Mouse (Mus musculus): ENCODE results near the gene 6030468B19Rik. TPM values are rescaled to one million over a fixed set of nuclear protein-coding genes. Genes with fewer than 3 reads are reported as not detected.
"Not testable (repeated sequence)": the region's sequence is repeated elsewhere in the genome, so short reads cannot be mapped to it uniquely, and the experiment has no call there.

The 6030468B19Rik gene
- polyA plus RNA-seq, 2 experiments from 2014 or later: 1.3 to 1.9 TPM

DNA sequence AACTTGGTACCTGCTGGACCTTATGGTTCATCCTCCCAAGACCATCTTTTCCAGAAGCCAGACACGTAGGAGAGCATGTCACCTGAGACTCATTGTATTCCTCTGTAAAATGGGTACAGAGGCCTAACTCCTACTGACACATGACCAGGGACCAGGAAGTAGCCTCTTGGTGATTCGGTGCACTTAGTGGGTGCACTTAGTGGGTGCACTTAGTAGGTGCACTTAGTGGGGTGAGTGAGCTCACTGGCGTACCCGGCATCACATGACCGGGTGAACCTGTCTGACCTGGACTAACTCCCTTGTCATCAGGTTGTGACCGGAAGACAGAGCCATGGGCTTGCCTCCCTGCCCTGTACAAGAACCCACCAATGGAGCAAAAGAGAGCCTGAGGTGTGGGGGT lies 9.3 kb downstream of the 6030468B19Rik start:
- ATAC-seq: no peak

DNA sequence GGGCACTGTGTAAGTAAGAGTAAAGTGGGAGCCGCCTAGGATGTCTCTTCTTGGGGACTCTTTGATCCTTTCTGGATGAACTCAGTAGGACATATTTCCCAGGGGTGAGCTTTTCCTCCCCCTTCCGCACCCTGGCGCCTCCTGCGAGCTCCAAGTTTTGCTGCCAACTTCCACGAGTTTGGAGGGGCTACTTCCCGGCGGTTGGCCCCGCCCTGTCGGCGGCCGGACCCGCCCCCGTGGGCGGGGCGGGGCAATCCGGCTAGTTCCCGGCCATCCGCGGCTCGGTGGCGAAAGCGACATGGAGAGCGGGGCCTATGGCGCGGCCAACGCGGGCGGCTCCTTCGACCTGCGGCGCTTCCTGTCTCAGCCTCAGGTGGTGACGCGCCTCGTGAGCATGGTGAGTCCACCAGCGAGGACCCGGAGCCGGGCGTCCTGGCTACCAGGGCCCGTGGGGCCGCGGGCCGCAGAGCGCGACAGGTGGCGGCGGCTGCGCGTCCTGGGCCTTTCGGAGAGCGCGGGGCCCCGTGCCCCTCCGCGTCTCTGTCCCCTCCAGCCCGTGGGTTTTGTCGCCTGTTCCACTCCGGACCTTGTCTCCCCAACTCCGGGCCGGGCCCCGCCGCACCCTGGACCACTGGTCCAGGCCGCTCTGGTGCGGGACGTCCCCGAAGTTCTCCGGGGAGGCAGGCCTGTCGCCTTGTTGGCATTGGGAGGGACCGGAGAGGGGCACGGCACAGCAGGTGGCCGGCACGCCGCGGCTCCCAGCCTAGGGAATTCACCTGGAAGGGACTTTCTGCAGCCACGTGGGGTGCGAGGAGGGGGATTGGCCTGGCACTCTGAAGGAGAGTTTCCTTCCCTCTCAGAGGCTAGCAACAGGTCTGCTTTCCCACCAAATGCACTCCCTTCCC lies 12.2 kb downstream of the 6030468B19Rik start, which contains the start of the genes Gm20708 and Syngr2:
Gm20708 (plus strand) TSS at position 262 of the 905 bp plus-strand sequence.
Syngr2 (plus strand) TSS at position 262 of the 905 bp plus-strand sequence.
- ATAC-seq: peak; percentile 38

DNA sequence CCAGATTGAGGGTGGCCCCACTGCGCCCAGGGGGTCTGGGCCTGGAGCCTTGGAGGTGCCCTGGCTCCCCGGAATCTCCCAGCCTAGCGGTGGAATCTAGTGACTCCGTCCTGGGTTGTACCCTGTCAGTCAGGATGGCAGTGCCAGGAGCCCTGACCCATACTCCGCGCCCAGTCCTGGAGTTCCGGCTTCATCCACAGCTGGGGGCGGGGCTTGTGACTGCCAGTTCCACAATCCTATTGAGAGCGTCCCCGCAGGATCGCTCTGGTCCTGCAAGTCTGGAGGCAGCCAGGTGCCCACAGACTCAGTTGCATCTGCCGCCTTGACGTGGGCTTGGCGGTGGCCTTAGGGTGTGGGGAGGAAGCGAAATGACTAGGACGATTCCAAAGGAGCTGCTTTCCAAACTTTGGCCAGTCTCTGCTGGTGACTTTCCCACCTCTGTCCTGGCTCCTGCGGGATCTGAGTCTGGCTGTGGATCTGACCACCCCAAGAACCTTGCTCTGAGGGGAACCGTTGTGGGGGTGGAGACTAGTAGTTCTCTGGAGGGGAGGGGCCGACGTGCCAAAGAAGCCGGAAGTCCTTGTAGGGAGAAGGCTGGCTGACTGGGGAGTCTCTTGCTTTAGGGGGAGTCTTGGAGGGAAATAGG lies 13.1 kb downstream of the 6030468B19Rik start:
- peak; percentile 74 for ATAC-seq

DNA sequence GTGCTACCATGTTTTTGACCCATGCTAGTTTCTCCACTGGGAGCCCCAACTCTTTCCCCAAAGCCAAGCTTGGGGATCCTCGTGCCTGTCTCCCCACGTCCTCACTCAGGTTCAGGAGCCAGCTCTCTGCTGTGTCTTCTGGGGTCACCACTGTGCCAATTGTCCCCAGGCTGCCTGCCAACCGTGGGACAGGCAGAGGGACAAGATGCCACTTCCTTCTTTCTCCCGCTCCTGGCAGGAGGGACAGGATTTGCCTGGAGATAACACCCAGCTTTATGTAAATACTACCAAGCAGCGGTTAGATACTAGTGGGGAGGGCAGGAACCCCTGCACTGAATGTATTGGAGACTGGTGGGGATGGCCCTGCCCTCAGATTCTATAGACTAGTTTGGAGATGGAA lies 16.4 kb downstream of the 6030468B19Rik start:
- no peak for ATAC-seq

DNA sequence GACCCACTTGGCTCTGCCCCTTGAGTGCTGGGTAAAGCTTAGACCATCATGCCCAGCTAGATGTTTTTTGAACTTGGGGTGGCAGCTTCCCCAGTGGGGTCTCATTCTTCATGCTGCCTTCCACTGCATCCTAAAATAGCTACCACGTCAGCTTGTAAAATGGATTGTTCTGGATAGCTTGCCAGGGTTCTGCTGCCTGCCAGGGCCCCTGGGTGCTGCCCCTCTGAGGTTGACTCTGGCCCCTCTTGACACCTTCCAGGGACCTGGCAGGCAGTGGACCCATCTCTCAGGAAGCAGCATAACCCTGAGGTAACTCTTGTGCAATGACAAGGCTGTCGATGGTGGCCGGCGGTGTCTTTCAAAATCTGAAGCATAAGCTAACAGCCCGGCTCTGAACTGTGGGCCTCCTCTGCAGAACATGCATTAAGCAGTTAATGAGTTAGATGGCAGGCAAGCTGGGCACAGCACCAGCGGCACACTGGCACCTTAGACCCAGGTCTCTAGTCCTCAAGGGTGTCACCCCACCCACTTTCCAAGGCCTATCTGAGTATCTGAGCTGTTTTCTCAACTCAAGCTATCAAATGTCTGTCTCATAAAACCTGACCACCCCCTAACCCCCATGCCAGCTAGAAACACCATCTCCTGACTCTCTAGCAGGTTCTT lies 17.4 kb downstream of the 6030468B19Rik start:
- no peak for ATAC-seq

DNA sequence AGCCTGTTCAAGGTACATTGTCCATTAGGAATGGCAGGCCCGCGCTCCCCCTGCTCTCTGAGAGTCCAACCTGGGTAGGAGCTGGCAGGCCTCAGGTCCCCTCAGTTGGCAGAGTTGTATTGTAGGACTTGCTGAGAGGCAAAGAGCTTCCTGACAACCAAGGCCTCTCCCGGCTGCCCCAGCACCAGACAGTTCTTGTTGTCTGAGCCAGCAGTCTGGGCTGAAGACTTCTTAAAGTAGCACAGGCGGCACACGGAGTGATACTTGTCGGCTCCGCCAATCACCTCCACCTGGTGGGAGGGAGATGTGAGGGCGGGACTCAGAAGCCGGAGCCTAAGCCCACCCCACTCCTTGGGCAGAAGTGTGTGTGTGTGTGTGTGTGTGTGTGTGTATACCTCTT lies 18.4 kb downstream of the 6030468B19Rik start:
- not testable (repeated sequence) for ATAC-seq

DNA sequence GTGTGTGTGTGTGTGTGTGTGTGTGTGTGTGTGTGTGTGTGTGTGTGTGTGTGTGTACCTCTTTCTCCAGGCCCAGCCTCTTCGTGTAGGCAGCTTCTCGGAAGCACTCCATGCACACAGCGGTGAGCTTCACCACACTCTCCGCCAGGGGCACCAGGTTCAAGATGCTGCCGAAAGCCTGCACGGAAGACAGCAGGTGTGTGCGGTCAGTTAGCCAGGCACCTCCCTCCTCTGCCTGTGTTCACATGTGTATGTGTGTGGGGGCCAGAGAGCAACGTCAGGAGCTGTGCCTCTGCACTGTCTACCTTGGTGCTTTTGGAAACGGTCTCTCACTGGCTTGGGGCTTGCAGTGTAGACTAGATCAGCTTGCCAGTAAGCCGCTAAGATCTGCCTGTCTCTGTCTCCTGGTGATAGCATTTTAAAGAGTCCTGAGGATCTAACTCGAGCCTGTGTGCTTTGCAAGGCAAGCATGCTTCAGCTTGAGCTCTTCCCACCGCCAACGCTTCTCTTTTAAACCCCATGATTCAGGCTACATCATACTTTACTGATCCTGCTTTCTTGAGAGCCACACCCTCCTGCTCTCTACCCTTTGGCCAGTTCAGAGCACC lies 19.0 kb downstream of the 6030468B19Rik start:
- ATAC-seq: no peak

DNA sequence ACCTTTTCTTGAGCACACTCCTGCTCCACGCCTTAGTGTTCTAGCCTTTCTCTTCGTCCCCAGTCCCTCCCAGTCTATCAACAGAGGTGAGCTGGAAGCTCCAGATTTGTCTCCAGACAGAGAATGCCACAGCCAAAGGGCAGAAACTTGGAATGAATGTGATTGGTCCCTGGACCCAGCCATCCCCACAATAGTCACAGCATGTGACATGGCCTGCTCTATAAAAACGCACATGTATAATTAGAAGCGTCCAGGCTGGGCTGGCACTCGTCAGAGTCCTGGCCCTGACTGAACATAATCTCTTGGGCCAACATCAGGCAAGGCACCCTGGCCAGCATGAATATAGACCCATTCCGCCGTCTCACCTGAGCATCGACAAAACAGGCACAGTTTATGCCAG lies 21.6 kb downstream of the 6030468B19Rik start:
- ATAC-seq: no peak

DNA sequence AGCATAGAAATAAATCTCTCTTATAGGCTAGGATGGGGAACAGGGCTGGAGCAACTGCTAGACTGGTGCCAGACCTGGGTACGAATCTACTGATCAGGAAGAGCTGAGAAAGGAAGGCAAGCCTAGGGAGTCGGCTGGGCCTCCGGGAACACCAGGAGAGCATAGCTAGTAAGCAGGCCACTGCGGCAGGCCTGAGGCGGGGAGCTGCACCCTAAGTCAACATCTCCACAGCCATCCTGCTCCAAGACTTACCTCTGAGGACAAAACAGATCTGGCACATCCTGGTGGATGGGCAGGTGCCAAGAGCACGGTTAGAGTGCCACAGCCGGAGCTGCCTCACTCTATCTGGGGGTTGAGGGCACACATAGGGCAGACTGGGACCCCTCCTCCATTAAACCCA lies 22.7 kb downstream of the 6030468B19Rik start:
- no peak for ATAC-seq

DNA sequence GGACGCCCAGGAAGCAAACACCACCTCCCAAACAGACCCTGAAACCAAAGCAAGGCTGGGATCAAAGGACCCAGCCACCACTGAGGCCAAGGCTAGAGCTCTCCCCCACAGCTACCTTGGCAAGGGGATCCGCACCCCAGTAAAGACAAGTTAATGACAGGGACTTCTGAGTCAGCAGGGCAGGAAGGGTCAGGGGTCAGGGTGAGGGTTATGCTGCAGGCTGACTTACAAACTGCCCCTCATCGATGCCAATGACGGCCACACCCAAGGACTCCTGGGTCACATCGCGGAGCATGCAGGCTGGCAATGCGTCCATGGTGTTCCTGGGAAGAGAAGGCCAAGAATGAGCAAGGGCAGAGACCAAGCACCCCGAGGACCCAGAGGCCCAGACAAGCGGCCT lies 24.4 kb downstream of the 6030468B19Rik start:
- ATAC-seq: no peak

DNA sequence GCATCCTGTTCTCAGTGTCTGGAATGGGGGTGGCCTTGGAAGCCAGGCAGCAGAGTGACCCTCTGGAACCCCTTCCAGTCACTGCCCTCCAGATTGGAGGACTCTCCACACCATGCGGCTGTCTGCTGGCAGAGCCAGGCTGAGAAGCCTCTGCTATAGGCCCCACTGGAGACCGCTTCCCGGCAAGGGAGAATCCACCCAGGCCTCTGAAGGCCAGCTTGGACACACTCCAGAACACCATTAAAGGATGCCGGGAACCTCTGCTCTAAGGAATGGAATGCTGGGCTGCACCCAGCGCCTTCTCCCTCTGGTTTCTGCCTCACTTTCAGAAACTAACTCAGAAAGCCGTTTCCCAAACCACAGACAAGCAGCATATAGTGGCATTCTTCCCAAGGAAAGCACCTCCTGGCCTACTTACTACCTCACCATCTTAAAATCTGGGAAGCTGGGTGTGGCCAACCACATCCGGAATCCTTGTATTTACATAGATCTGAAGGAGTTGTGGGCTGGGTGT lies 25.3 kb downstream of the 6030468B19Rik start:
- ATAC-seq: no peak

DNA sequence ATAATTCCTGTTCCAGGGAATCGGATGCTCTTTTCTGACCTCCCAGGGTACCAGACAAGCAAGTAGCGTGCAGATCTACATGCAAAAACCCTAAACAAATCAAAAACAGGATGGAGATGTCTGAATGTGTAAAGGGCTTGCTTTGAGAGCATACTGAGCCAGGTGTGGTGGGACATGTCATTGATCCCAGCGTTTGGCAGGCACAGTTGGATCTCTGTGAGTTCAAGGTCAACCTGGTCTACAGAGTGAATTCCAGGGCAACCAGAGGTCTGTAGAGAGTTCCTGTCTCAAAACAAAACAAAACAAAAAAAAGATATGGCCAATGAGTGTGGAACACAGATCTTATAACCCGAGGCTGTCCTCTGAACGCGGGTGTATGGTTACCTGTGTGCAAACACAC lies 26.0 kb downstream of the 6030468B19Rik start:
- ATAC-seq: no peak

DNA sequence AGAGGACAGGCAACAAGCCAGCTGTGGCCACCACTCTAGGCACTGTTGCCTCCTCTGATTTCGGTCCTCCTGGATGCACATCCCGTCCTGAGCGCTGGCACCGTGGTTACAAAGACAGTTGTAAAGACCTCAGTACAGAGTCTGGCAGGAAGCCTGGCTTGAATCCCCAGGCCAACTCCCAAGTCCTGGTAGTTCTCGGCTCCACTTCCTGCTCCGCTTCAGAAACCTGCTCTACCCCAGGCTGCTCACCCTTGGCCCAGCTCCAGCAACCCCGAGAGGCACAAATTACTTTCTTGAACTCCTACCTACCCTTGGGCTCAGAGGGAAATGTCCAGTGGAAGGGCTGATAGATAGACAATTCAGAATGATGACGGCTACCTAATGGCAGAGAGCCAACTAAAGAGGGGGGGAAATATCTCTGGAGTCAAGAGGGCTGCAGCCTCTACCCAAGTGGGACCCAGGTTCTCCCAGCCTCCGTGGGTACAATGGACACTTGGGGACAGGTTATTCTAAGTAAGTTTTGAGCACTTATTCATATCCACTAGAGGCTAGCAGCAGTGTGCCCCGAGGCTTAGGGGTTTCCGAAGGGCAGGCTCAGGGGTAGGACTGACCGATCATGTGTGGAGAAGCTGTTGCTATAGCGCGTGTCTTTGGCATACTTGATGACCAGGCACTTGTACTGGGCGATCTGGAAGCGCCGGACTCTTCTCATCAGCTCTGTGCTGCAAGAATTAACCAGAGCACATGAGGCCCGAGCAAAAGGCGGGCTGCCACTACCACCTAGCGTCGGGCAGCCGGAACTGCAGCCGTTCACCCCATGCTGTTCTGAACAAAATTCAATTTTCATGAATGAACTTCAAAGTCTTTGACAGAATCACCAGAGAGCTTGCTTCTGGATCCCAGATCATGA lies 26.9 kb downstream of the 6030468B19Rik start:
- ATAC-seq: peak; percentile 34

DNA sequence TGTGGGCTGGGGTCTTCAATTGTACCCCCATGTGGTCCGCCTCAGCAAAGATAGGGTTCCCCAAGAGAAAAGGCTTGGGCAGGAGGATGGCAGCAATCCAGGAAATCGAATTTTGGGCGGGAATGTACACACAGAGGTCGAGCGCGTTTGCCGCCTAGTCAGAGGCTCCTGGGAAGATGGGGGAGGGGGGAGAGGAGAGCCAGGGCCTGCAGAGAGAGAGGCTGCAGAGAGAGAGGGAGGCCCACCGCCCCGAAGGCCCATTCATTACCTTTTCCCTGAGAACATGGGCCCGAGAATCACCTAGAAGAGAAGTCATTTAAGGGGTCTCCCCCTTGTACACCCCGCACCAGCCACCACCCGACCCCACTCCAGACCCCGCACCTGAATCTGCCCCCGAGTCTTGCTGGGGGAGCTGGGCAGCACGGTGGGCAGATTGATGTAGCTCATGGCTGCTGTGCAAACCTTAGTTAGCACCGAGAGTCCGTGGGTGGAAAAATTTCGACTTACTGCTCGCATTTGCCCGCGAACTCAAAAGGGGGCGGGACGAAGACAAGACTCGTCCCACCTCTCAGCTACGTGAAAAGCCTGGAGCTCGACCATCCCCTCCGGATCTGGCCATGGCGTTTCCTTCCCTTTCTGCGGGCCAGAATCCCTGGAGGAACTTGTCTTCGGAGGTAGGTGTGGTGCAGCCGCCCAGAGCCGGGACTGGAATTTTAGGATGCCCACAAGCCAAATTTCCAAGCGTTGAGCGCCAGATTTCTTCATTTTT lies 28.1 kb downstream of the 6030468B19Rik start, which contains the start of the genes Afmid and Tk1:
Afmid (plus strand) TSS at position 592 of the 769 bp plus-strand sequence.
Tk1 (minus strand) TSS at position 760 of the 769 bp plus-strand sequence.
- ATAC-seq: peak; percentile 17

DNA sequence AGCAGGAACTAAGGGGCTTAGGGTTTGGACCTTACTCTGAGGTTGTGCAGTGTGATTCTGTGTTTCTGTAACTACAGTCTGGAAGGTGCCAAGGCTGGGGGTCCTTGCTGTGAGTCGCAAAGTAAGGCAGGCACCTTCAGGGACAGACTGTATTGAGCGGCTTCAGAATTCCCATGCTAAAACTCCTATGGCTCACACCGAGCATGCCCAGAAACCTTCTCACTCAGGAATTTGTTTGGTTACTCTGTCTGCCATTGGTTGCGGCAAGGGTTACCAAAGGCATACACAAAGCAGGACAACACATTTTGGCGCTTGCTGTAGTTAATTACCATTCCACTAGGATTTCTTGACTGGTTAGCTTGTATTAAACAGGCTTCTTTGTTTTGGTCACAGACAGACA lies 28.7 kb downstream of the 6030468B19Rik start:
- ATAC-seq: no peak

DNA sequence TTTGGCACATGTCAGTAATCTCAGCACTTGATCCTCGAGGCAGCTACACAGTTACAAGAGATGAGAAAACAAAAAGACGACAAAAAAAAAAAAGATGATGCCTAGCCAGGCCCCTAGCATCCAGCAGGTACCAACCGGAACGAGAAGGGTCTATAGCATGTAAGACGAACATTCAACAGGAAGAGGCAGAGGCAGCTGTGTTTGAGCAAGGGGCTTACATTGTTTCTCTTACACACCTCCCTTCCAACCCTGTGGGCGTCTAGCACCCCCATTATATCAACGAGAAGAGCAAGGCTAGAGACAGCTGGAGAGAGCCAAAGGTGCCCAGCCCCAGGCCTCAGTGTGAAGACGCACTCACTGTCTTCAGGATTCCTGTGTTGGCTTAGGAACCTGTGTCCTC lies 29.5 kb downstream of the 6030468B19Rik start:
- no peak for ATAC-seq

DNA sequence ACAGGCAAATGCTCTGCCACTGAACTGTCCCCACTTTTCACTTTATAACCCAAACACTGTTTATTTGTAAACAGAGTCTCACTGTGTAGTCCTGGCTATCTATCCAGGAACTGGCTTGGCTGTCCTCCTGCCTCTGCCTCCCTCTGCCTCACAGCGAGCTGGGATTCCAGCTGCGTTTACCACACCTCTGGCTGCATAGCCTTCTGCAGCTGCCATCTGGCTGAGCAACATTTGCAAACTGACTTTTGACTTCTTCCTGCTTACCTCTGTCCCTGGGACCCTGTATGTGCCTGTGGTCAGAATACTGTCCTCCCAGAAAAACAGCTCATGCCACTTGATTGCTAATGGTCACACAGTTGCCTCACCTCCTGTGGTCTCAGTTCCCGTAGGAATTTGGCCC lies 29.9 kb downstream of the 6030468B19Rik start:
- ATAC-seq: no peak

DNA sequence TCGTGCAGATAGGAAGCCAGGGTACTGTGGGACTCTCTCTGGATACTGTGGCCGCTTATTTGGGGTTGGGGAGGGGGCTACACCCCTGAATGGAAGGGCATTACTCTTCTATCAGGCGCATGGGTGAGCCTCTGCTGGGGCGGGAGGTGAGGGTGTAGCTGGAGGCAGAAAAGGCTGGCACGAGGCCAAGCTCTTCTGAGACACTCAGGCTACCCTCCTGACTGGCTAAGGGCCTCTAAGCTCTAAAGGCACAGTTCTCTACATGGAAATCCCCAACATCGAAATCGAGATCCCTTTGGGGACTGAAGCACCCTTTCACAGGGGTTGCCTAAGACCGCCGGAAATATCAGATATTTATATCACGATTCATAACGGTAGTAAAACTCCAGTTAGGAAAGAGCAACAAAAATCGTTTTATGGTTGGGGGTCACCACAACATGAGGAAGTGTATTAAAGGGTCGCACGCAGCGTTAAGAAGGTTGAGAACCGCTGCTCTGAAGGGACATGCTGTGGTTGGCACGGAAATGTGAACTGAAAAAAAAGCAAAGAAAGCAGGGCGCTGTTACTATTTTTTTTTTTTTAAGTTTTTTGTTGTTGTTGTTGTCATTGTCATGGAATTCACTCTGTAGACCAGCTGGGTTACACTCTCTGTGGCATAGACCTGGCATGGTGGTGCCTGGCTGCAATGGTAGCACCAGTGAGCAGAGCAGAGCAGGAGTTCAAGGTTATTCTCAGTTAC lies 30.9 kb downstream of the 6030468B19Rik start:
- peak; percentile 30 for ATAC-seq

DNA sequence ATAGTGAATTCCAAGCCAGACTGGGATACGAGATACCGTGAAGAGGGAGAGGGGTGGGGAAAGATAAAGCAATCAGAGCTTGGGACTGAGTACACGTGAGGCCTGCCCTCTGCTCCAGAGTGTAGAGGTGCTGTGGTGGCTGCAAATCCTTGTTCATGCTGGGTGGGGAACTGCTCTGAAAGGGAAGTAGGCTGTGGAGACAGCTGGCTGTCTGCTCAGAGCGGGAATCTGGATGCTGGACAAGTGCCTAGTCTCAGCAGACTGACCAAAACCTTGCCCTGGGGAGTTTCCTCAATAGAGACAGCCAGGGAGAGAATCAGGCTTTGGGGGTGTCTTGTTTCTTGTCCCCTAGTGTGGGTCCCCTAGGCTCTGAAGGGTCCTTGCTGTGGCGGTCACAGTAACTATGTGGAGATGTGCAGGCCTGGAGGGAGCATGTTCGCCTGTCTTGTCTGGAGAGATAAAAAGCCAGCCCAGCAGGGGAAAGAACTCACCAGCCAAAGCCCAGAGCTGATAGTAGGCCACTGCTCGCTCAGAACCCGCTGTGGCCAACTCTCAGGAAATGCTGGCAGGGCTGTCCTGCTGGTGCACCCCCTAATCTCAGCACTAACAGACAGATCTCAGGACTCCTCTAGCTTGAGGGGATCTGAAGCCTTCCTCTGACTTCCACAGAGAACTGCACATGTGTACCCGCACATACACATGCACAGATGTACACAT lies 31.6 kb downstream of the 6030468B19Rik start:
- no peak for ATAC-seq

All from activated CD4-positive, CD25-positive, alpha-beta regulatory T cell, adult 4 months (primary cell).